Mouse (Mus musculus): ENCODE data around the gene Casq2.
A peak's percentile ranks its signal among the peaks of the same experiment; 100 is the strongest.

Gene Casq2

DNA sequence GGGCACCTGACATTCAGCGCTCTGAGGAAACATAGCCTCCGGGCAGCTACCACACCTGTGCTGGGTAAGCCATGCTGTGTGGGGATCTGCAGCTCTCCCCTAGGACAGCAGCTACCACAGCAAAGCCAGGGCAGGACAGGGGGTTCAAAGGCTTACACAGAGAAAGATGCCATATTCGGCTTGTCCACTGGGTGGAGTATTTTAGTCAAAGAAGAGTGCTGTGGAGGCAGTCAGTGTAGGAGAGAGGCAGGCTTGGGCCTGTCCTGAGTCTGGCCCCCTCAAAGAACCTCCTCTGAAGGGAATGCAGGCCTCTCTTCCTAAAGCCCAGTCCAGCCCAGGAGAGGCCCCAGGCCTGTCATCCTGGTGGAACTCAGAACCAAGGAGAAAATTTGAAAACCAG lies 4.4 kb upstream of the Casq2 start:
- peak; percentile 67 to 74 for DNase-seq (ENCODE audit: low spot score in 2 of 2)

DNA sequence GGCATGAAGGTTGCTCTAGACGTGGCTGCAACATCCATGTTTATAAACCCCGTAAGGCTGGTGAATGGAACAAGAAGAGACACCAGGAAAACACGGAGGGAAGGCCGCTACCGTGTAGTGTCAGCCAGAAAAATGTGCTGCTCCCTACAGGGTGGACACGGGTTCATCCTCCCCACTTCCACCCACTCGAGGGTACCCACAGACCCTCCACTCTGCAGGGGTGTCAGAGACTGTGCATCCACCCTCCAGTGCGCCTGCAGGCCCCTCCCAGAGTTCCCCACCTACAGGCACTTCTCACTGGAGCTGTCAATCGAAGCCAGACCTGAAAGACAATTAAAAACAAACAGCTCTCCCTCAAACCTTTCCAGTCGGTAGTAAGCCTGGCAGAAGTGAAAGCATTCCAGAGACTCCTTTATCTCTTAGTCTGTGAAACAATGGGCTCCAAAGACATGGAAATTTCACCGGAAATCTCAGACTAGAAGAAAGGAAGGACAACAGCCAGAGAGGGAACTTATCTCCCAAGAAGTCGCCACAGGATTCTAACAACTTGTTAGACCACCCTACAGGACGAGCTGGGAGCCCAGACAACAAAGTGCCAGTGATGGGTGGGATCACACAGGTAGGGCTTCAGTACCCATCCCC lies 2.5 kb upstream of the Casq2 start:
- DNase-seq (ENCODE audit: low spot score in 2 of 2): no peak

DNA sequence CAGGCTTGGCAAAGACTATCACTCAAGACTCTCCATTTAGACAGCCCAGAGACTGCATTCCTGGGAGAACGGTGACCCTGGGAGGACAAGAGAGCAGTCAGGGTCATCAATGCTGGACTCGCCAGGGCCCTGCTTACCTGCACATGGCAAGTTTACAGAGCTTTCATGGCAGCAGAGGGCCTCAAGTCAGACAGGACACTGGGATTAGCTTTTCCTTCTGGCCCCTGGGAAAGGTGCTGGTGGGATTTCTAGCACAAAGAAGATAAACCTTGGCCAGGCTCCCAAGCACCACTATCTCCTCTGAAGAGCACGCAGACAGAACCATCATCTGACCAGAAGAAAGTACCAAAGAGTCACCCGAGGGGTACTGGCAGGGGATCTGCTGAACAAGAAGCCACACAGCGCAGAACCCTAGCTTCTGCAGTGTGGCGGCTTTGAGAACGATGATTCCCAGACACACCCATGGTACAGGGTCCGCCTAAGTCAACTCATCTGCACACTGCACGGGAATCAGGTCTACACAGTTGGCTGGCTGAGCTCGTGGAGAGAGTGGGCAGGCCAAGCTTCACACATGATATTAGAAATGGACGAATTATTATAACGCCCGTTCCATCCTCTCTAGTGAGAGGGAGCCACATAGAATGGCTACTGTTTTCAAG lies 1.3 kb upstream of the Casq2 start:
- DNase-seq (ENCODE audit: low spot score in 2 of 2): no peak

DNA sequence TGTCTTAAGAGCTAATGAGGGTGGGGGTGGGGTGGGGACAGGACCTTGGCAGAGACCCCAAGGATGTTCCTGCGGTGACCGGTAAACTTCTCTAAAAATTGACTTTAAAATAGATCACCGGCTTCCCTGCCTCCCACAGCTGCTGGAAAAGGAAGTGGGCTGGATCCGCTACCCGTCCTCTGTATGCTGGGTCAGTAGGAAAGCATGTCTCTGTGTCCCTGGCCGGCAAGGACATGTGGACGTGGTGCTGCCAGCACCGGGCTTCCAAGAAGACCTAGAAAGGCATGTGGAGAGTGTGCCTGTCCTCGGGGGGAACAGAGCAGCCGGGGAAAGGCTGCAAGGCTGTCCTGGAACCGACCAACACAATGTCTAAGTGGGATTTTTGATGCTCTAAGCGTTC lies 496 bp upstream of the Casq2 start:
- no peak for DNase-seq (ENCODE audit: low spot score in 2 of 2)

DNA sequence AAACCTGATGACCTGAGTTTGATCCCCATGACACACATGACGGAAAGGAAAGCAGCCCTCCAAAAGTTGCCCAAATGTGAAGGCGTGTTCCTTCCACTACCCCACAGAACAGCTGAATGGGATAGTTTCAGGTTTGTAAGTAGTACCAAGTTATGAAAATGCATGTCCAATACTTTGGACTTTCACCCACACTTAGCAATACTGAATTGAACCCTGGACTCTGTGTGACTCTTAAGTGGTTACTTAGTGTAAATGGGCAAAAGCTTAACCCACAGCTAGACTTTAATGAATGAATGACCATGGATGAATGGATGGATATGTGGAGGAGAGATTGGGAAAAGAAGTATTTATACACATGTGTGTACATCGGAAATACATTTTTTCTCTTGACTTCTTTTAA lies 8.6 kb downstream of the Casq2 start:
- DNase-seq (ENCODE audit: low spot score in 2 of 2): no peak

DNA sequence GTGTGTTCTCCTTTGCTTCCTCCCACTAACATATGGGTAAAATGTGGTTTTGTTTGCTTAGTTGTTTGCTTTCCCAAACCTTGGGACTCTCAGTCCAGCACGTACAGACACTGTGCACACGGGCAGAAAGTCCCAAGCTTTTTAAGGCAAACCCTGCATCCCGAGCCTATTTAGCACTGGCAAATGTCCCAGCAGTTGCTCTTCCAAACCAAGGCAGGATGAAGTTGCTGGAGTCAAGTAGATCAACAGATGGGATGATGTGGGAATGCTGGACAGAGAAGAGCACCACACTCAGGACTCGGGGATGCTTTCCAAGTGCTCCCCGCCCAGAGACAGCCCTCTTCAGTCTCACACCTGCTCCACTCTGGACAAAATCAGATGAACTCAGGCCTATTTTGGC lies 9.2 kb downstream of the Casq2 start:
- DNase-seq (ENCODE audit: low spot score in 2 of 2): no peak

DNA sequence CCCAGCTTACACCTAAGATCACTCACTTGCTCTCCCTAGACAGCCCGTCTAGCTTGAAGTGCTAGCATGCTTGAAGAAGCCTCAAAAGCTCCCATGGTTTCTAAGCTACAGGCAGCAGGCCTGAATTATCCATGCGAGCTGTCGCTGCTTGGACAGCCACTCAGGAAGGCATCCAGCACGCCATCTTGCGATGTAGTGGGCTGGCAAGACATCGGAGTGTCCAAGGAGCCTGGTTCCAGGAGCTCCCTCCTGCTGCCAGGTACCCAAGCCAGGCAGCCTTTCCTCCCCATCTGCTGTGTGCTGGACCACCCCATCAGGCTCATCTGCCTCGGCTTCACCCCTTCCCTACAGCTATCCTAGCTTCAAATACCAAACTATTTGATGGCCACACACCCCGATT lies 10.2 kb downstream of the Casq2 start:
- DNase-seq (ENCODE audit: low spot score in 2 of 2): no peak

DNA sequence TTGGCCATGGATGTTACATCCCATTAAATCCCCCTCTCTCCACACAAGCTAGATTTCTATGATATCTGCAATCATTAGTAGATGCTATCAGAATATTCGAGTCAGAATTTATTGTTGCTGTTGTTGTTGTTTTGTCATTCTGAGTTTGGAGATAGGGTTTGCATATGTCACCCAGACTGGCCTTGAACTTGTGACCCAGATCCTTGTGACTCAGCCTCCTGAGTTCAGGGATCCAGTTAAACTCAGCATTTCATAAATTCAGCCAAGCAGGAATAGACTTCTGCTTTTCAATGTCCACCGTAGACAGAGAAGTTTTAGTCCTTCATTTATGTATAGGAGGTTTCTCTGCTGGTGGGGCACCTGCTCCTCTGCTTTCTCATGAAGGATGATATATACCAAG lies 10.8 kb downstream of the Casq2 start:
- DNase-seq (ENCODE audit: low spot score in 2 of 2): no peak

DNA sequence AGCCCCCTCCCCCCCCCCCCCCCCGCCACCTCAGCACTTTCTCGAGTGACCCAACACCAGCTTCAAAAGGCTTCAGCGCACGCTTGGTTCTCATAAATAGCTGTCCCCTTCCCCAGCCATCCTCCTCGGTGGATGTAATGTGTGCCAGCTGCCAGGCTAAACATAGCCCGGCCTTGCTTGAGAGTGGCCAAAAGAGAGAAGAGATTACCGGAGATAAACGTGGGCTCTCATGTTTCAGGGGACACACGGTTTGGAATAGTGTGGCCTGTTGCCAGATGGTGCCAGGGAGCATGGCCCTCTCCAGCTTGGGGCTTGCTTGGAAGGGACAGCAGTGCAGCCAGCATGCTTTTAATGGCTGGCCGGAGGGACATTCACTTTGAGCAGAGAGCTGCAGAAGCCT lies 13.0 kb downstream of the Casq2 start:
- DNase-seq (ENCODE audit: low spot score in 2 of 2): no peak

DNA sequence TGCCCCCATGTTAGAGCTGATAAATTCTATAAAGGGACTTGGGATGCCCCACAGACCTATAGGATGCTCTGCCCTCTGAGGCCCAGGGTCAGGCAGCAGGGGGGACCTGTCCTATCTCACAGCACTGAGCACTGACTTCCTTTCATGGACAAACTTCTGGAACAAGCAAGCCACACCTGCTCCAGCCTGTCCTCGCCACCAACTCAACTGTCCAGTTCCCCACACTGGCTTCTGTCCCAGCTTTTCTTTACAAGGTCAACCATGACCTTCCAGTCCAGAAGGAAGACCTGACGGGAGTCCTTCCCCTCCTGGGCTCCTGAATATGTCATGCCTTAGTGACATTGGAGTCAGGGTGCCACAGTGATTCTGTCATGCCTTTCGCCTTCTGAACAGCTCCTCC lies 13.6 kb downstream of the Casq2 start:
- DNase-seq (ENCODE audit: low spot score in 2 of 2): no peak

DNA sequence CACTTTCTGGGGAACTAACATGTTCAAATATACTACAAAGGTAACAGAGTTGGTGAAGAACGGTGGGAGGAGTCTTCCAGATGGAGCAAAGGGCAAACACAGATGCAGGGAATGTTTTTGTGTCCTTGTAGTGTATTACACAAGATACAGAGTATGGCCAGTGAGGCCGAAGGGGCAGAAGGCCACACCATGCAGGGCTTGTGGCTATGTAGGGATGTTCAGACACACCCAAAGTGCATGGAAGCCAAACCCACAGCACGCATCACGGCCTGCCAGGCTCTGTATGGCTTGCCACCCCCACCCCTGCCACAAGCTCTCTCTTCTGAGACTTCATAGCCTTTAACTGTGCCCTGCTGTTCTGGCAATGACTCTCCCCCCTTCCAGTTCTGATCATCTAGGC lies 15.2 kb downstream of the Casq2 start:
- no peak for DNase-seq (ENCODE audit: low spot score in 2 of 2)

DNA sequence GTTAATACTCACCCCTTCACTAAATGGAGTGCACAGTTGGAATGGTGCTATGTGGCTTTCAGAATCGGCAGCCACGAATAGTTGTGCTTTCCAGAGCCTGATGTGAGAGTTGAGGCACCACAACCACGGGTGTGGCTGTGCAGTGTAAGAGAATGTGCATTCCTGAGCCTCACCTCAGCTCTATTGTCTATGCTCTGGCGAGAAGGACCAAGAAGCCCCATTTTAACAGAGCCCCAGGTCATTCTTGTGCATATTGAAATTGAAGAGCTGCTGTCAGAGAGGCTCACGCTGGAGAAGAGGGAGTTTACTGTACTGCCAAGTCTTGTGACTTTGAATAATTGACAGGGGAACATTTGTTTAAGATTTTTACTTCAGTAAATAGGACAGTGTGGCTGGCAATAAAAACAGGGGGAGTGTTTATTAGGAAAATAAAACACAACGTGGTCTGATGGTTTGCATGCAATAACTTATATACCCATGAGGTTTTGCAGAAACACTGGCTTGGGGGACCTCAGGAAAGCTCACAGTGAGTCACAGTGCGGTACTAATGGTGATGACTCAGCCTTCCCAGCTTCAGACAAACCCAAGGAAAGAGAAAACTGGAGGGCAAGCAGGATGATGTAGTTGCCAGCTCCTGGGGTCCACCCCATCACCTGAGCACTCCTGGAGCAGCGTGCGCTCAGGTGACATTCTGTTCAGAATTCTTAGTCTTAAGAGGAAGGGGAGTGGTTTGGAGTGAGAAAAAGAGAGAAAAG lies 17.8 kb downstream of the Casq2 start:
- DNase-seq (ENCODE audit: low spot score in 2 of 2): no peak

DNA sequence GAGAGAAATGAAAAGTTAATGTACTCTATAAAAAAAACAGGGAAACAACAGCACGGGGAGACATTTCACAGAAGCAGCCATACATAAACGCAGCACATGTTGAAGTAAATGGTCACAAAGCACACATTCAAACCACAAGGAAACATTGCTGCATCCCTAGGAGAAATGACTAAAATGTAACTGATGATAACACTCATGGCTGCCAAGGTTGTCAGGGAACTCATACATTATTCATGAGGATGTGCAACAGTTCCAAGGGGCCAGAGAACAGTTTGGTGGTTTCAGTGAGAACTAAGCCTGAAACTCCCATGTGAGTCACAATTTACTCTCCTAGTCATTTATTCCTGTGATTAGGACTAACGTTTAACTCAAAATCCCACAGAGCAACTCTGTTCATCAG lies 22.0 kb downstream of the Casq2 start:
- DNase-seq (ENCODE audit: low spot score in 2 of 2): no peak

DNA sequence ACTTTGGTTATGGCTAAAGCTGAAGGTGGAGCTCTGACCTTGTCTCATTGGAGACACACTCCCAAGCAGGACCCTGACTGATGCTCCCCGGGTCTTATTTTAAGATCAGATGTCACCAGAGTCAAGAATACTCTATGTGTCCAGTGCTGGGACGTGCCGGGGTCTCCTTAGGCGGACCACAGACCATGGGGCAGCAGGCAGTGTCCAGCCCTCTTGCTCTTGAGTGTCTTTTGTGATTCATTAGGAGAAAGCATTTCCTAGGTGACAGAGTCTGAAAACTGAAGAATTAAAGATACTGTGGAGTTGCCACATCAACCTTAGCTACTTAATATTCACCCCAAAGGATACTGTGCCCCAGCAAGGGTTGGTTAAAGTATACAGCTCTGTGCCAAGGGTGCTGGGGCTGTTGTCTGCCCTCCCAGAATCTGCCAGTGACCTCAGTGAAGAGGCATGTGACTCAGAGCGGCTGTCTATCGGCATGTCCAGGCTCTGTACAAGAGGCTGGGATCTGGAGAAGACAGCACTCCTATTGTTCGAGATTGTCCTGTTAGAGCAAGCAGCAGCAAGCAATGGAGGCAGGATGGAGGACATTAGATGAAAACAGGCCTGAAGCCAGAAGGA lies 25.9 kb downstream of the Casq2 start:
- no peak for DNase-seq (ENCODE audit: low spot score in 2 of 2)

DNA sequence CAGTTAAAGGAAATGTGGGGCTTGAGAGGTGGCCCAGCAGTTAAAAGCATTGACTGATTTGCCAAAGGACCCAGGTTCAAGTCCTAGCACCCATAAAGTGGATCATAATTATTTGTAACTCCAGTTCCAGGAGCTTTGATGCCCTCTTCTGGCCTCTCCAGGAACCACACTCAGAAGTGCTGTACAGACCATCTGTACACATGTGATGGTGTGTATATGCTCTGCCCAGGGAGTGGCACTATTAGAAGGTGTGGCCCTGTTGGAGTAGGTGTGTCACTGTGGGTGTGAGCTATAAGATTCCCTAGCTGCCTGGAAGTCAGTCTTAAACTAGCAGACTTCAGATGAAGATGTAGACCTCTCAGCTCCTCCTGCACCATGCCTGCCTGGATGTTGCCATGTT lies 34.7 kb downstream of the Casq2 start:
- DNase-seq (ENCODE audit: low spot score in 2 of 2): no peak

DNA sequence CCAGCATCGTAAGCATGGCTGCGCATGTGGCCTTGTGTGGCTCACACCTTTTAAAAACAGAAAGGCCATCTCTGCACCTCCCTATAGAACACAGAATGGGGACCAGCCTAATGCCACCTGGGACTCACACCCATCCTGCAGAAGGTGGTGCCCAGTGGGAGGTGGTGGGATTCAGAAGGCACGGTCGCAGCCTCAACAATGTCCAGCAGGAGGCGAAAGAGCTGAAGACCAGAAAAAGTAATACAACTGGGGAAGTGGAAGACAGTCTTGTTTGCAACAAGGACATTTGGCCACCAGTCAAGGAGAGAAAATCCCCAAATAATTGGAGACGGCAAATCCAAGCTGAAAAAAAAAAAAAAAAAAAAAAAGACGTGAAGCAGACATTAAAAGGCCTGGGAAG lies 35.8 kb downstream of the Casq2 start:
- no peak for DNase-seq (ENCODE audit: low spot score in 2 of 2)

DNA sequence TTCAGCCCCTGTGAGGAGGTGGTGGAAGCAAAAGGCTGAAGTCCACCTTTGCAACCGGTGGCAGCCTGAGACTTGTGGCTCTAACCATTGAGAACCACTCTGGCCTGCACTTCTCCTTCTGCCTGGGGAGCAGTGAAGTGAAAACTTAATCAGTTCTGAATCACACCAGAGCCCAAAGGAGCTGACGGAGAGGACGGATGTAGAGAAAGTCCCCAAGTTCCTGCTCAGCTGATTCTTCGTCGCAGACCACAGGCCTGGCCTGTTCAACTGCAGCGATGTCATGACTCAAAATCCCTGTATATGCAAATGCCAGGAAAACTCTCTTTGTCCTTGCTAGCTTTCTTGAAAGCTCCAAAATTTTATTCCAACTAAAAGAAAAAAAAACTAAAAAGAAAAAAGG lies 37.4 kb downstream of the Casq2 start:
- DNase-seq (ENCODE audit: low spot score in 2 of 2): no peak

DNA sequence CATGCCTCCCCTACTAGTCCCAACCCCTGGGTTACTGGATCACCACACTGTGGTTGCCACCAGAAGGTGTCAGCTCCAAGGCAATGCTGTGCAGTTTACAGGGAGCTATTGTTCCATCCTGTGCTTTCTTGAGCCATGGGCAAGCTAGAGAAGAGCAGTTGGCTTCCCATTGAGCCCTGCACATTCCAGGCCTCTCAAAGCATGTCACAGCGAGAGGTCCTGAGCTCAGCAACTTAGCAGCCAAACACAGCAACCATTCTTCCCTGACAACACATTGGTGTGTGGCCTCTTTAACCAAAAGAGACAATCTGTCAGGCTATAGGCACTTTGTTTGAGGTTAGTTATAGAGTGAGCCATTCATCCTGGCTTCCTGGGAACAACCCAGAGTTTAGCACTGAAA lies 39.3 kb downstream of the Casq2 start:
- no peak for DNase-seq (ENCODE audit: low spot score in 2 of 2)

DNA sequence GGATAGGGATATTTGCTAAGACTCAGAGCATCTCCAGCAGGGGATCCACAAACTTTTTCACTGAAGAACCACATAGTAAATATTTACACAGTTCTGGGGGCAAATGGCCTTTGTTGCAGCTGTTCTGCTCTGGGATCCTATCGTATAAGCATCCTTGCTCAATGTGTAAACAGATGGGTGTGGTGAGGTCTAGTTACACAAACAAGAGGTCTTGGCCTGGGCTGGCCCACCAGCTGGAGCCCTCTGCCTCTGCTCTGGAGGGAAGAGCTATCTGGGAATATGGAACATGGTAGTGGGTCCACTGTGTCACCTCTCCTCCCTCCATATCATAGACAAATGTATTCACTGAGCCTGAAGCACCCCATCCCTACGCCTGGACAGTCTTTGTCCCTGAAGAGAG lies 40.9 kb downstream of the Casq2 start:
- DNase-seq (ENCODE audit: low spot score in 2 of 2): no peak

DNA sequence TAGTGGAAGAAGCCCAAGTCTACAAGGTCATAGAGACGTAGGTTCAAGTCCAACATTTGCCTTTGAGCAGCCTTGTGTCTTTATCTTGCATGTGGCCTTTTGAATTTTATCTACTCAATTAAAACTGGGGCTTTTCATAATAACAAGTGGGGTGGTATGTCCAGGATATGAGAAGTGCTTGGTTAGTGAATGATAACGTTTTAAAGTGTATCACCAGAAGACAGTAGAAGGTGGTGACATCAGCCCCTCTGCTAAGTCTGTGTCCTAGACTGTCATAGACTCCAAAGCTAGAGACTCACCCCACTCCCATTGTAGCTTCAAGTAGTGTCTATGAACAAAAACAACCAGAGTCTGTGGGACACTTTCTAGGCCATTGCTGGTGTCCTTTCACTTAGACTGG lies 42.0 kb downstream of the Casq2 start:
- DNase-seq (ENCODE audit: low spot score in 2 of 2): no peak

DNA sequence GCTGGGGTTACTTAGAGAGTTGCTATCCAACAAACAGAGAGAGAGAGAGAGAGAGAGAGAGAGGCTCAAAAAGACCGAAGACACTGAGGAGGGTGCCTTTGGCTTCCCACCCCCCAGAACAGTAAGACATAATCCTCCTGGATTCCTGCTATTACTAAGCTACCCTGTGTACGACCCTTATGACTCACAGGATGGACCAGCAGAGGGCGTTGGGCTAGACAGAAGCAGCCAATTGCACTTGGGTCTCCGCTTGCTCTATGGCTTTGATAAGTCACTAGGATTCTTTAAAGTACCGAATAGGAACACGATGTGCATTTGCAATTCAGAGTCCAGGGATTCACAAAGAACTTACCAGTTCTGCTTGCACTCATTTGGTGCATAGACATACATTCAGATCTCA lies 44.3 kb downstream of the Casq2 start:
- no peak for DNase-seq (ENCODE audit: low spot score in 2 of 2)

DNA sequence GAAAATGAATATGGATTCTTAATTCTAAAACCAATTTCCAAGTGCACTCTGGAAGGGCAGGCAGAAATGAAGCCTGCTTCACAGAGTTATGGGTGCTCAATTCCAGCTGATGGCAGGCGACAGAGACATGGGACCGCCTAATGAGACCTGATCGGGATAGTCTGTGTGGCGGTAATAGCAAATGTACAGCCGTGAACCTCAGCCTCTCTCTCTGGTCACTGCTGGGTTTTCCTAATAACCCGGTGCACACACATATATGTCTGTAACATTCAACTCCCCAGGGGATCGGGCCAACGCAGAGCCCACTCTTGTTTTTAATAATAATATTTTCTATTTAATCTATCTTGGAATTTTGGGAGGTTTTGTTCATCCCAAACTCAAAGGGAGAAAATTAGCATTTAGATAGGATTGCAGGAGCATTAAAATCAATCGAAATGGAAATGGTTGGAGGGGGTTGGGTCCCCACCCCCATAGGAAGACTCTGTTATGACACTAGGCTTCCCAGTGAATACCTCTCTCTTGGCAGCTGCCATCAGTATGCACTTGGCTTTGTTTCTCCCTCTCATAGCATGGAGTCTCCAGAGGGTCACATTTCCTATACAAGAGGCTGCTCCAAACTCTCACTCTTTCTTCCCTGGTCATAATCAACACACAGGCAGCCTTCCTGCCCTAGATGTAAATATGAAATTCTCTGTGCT lies 45.6 kb downstream of the Casq2 start:
- no peak for DNase-seq (ENCODE audit: low spot score in 2 of 2)
